Mouse (Mus musculus): ENCODE results near the gene Cdkal1.
A peak's percentile ranks its signal among the peaks of the same experiment; 100 is the strongest.

Cdkal1 gene

DNA sequence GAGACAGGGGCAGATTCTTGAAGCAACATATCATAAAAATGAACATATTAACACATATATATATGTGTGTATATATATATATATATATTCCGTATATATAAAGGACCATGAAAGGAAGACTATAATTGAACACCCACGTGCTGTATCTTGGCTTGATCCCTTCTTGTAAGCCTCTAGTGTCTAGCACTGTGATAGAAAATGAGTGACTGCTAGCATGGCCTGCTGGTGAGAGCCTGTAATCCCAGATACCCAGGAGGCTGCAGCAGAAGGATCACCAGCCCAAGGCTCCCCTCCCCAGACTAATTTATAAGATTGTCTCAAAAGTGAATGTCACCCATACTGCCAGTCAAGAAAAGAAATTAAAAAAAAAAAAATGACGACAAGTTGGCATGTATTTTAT, 158.2 kb downstream of the Cdkal1 start:
- DNase-seq: no peak

DNA sequence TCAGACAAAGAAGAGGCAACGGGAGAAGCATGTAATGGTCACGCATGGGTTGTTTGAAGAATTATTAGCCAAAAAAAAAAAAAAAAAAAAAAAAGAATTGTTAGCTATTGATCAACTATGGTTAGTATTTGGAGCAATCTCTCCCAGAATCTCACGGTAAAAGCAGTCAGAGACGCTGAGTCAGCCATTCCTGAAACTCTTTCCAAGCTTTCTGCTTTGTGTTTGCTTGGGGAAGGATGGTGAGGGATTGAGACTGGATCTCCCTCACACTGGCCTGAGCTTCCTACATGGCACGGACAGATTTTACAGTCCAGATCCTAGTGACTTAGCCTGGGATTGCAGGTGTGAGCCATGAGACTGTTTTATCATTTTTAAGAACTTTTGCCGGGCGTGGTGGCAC, 164.7 kb downstream of the Cdkal1 start:
- no peak for DNase-seq

DNA sequence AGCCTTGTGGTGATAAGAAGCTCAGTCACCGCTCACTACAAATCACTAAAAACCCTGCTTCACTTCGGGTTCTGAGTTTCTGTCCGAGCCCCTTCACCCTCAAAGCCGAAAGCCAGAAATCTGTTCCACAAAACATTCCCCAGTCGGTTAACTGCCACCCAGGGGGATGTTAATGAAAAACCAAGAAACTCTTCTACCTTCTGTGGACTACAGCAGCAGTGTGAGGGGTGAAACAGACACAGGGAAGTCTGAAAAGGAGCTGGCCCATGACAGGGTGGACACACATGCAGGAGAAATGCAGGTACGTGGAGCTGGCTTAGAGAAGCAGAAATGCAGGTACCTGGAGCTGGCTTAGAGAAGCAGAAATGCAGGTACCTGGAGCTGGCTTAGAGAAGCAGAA, 166.6 kb downstream of the Cdkal1 start:
- DNase-seq: no peak

DNA sequence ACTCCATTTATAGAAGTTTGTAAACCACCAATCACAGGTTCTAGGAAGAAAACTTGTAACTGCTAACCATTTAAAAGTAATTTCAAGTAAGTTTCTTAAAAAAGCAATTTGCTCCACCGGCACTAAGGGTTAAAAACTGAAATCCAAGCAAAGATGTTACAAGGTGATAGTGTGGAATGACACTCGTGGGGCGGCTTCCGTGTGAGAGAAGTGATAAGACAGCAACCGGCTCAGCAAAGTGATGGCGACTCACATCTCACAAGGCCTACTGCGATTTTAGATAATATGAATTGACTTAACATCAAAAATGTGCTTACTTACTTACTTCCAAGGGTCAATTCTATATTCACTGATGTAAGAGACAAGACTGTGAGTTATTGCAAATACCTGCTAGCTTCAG, 167.6 kb downstream of the Cdkal1 start:
- DNase-seq: no peak

DNA sequence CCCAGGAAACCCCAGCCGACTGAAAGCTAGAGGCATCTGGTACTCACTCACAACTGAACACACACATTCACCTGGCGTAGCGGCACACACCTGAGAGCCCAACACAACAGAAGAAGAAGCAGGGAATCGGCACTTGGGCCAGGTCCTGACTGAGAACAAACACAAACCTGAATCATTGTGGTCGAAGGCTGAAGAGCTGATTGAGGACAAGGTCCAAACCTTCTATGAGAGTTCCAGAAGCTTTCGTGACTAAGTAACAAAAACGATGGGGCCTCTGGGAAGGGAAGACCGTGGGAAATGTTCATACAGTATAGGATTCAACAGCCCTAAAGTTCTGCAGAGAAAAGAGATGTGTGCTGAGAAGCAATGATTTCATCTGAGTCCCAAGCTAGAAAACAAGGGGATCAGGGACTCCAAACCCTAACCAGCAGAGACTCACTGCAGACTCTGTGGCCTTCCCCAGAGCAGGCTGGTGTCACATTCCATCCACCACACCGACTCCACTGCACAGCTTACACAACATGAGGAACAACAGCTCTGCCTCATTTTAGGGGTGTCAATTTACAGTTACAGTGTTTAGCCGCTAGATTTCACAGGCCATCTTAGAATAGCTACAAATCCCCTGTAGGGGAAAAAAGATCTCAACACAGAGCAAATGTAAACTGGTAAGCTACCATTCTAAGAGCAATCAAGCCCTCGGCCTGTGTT, 175.8 kb downstream of the Cdkal1 start:
- no peak for DNase-seq

DNA sequence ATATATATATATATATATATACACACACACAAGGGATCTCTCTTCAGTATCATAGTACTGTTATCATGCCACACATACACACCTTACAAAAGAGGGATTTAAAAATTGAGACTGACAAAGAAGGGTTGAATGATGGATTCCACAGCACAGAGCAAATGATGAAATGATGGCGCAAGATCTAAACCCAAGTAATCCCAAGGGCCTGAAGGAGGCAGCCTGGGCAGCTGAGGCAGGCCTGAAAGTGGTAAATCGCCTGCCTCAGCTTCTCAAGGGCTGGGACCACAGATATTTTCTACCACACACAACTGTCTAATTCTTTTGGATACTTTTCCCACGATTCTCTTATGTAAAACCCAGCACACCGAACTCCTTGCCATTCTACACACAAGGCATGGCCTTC, 177.9 kb downstream of the Cdkal1 start:
- no peak for DNase-seq

DNA sequence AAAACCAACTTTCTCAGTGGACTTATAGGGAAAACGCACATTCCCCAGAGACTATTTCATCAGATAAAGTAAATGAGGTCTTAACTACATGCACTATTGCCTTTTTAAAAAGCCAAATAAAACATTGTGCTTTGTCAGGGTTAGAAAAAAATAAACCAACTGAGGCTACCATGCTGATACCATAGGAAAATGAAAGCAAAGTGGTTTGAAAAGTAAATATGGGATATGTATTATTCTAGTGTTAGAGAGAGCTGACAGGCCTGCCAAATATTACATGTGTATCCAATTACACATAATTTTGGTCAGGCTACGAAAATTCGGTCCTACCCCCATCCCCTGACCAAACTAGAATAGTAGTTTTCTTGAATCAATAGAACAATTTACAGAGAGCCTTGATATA, 184.8 kb downstream of the Cdkal1 start:
- DNase-seq: no peak

DNA sequence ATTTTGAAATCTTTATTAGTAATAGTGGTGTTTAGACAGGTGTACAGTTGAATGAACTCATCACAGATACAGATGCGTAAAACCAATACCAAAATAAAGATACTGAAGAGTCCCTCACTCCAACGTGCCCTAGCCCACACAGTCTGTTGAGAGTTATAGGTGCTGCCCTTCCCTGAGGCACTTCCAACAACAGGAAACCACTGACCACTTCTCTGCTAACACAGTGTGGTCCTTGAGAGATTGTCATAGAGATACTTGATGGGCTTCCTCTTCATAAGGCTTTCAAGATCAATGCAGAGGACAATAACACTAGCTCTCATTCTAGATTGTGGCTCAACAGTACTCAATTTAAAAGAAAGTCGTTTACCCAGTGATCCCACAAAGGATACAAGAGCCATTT, 191.6 kb downstream of the Cdkal1 start:
- DNase-seq: no peak

DNA sequence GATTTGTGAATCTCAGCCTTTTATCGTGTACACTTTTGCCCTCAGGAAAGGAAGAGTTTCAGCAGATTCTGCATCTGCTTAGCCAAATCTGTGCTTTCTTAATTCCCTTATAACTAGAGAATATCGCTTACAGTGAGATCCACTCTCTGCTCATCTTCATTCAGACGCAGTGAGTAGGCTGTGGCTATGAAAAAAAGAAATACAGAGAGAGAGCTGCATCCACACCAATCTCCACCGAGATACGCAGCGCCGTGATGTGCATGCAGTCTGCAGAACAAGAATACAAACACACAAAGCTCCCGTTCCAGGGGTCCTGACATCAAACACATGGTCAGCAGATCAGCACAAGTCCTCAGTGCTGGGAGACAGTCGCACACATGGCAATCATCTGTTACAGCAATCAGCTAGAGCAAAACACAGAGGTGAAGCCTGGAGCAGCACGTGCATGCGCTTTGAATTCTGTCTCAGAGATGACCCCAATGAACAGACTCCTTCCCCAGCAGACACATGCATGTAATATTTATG, 199.6 kb downstream of the Cdkal1 start:
- no peak for DNase-seq

DNA sequence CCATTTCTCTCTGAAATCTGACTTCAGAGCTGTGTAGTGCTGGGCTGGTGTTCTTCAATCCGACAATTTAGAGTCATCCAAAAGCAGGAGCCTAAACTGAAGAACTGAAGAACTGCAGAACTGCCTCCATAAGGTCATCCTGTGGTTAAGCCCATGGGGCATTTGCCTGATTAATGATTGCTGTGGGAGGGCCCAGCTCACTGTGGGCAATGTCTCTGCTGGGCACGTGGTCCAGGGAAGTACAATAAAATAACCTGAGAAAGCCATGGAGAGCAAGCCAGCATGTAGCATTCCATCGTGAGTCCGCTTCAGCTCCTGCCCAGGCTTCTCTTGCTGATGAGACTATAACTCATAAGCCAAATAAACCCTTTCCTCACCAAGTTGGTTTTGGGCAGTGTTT, 202.1 kb downstream of the Cdkal1 start:
- no peak for DNase-seq

DNA sequence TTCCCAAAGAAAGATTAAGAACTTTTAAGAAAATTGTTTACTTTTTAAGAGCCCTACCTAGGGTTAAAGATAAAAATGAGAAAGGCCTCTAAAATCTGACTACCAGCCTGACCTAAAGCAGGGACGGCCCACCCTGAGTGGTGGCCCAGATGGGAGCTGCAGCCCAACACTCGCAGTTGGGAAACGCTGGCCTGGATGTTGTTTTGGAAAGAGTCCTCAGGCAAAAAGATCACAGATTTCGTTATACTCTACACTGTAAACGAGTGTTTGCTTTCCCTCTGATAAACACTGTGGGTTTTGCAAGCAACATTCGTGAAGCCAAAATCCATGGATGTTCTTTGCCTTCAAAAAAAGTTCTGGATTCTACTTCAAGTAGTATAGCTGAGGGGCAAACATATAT, 202.7 kb downstream of the Cdkal1 start:
- peak; percentile 80 for DNase-seq

DNA sequence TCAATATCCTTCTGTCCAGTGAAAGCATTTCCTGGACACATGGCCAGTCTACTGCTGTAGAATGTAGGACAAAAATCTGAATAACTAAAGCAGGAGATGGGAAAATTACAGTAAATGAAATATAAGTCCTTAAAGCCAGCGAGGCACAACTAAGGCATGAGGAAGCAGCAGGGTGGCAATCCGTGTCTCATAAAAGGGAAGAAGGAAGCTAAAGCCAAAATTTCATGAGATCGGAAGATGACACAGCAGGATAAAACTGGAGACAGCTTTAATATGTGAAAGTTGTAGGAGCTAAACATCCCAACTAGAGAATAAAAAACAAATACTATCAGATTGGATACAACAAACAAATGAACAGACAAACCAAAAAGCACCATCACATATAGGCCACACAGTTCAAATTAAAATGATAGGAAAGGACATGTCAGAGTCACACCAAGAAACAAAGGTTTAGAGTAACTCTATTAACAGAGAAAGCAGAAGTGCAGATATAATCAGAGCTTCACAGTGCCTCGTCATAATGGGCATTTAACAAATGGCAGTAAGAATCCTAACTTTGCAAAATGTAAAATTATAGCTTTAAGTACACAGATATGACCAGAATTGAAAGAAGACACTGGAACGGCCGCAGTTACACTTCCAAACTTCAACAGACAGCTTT, 204.8 kb downstream of the Cdkal1 start:
- DNase-seq: no peak

DNA sequence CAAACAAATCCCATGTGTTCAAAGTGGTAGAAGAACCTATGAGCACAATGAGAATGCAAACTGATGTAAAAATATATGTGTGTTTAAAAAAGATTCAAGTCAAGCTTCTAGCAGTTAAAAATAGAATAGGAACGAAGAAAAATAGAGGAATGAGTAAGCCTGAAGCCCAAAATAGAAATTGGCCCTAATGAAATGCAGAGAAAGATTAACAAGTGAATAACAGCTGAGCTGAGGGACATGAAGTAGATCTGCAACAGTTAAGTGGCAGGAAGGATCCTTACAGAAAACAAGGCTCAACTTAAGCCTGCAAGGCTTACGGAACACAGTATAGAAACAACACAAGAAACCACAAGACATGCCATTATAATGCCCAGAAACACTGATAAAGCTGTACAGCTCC, 205.9 kb downstream of the Cdkal1 start:
- no peak for DNase-seq

DNA sequence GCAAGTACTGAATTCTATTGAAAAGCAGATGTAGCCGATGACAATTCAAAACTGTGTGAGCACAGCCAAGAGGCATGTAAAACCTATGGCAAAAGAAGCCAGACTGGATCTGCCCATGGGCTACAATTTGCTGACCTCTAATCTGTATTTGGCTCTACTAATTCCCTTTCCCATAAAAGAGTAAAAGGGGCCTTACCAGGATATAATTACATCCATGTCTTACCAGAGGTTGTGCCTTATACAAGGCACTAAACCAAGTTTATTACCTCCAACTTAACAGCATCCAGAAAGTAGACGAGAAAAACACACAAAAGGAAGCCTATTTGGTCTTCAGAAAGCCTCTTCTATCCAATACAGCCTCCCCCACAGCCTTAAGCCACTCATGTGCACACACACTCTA, 213.2 kb downstream of the Cdkal1 start:
- no peak for DNase-seq

DNA sequence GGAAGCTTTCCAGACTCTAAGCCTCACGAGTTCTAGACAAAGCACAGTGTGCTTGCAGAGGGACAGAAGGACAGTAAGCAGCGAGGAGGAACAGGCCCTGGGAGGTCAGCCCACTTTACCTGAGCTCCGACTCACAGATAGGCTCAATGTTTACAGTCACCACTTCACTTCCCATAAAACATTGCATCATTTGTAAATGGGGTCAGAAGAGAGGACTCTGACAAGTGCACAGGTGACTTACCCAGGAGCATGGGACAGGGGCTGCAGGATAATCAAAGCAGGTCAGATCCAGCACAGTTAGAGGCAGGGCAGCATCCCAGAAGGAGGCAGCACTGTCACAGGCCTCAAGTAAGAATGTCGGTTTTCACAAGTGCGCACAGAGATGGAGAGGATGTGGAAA, 214.3 kb downstream of the Cdkal1 start:
- DNase-seq: no peak

DNA sequence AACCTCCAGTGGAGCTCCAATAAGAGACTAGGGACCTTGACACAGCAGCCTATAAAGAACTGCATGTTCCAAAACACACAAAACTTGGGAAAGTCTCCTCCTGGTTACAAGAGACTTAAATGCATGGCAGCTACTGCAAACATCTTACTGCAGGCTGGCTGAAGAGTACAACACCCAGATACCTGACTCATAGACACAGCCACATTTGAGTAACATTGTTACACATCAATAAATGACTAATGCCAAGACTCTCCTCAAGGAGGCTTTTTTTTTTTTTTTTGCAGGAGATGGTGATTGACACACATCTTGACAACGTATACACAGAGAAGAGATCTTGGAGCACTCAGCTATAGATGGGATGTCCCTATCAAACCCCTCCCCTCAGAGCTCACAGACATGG, 215.3 kb downstream of the Cdkal1 start:
- no peak for DNase-seq

DNA sequence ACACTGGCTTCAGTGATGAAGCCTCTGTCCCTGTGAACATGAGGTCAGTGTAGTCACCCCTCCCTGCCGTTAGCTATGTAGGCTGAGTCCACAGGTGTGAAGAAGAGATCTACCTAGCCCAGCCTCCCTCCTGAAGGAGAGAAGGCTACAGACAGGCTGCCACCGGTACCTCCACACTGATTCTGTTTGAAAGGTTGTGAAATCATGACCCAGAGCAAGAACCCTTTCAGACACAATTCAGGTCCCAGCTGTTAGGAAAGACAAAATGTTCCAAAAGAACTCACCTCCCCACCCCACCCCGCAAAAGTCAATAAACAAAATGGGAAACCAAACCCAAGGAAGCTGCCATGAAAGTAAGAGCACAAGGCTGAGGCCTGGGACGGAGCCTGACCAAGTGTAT, 217.2 kb downstream of the Cdkal1 start:
- DNase-seq: no peak

DNA sequence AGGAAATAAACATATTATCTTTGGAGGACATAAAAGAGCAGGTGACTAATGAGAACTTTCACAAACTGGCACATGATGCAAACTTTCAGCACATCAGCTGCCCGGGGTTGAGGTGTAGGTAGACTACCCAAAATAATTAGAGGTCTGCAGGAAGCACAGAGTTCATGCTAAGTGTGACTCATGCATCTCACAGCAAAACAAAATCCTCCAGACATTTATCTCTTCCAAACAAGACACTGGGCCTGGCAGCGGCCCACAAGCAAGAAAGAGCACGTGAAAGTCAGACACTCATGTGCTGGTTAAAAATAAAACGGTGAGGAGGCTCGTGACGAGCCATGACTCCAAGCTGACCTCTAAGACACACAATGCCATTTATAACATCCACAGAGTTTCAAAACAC, 217.7 kb downstream of the Cdkal1 start:
- DNase-seq: peak; percentile 23

DNA sequence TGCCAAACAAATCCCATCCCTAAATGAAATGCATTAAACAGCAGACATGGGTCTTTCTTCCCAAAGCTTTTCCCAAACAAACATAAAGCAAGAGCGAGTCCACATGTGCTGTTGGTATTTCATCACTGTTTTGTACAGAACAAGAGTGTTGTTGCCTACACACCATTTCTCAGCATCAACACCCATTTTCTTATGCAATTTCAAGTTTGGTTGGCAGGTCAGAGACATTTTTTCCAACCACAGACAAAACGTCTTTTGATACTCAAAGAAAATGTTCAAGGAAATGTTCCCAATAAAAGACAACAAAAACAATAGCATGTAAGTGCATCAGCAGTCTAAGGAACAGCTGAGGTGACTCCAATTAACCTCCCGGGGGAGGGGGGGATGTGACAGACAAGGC, 219.9 kb downstream of the Cdkal1 start:
- no peak for DNase-seq

DNA sequence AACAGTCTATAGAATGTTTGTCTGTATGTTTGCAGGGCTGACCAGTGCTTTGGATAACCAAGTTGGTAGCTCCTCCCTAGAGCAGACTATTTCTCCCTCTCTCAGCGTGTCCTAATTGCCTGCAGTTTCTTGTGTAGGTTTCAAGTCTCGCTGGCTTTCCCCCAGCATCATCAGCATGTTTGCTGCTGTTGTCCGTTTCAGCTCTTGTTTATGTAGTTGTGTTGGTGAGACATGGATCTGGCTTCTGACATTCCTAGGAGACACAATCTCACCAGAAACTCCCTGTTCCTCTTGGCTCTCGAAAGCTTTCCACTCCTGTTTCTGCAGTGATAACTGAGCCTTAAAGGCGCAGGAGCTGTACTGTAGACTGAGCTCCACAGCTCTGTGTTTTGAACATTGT, 224.1 kb downstream of the Cdkal1 start:
- DNase-seq: peak; percentile 54

DNA sequence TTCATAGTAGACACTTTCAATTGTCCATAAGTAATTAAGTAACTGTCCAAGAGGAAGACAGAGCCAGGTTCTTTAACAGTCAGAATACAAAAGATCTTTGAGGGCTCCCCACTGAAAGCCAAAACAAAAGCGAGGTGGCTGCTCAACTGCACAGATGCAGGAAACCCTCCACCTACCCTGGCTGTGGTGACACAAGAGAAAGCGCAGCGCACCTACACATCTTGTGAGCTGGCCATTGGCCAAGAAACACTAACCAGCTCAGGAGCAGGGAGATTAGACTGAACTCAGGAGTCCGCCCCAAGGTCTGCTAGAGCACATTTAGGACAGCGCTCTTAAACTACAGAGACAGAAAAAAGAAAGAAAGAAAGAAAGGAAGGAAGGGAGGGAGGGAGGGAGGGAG, 226.9 kb downstream of the Cdkal1 start:
- peak; percentile 35 for DNase-seq

DNA sequence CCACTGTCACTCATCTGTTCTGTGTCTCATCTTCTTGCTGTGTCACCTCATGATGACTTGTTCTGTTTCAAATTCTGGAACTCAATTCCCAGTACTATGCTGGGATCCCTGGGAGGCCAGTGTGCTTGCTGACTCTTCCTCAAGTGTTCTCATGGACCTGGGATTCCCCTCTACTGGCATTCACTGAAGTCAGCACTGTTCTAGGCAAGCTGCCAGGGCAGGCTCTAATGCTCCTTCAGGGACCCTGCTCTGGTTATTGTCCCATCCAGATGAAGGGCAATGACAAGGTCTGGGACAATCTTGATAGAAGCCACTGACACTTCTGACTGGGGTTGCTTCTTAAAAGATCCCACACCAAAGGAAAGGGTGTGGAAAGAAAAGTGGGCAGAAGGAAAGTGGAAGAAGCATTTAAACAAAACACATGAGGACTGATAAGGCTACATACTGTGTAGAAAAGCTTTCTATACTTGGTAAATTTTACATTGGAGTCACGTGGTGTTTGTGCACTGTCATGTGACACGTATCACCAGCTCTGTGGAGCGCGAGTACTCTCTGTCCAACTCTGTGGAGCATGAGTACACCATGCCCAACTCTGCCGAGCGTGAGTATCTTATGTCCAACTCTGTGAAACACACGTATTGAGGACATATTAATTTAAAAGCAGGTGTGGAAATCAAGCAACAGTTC, 227.9 kb downstream of the Cdkal1 start:
- peak; percentile 57 for DNase-seq

DNA sequence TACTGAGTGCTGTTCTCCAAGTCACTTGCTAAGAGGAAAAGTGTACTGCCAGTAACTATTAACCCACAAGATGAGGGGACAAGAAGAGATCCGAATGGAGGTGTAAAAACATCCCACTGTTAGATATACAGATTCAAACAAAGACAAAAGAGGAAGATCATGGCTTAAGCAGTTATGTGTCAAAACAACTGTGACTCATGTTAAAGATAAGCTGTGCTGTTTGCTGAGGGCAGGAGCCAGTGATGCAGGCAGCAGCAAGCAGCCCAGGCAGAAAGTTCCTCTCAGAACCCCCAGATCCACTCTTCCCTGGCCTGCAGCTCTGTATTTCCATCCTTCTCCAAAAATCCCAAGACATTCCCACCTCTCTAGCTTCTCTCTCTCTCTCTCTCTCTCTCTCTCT, 230.5 kb downstream of the Cdkal1 start:
- no peak for DNase-seq

DNA sequence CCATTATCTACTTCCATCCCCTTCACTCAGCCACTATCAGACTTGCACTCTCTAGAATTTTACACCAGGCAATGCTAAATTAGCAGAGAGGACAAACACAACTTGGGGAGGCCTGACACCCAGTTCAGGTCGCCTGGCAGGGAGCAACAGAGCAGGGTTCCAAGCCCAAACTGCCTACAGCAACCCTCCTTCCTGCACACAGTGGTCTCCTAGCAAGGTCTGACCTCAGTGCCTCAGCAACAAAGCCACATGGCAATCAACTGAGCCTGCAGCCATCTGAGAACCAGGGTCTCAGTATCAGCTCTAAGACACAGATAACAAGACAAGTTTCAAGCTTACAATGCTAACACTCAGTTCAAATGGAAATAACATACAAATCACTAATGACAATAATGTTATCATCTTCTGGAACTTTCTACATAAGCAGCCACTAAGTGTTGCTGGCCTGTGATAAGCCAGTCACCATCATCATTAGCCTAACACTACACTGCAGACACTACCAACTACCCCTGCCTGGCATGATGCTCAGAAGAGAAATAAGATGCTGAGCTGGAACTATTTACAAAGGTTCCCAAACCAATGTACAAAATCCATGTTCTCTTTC, 231.7 kb downstream of the Cdkal1 start:
- DNase-seq: no peak
